8 mouse cellular contexts compared by ENCODE assay signal in genomic region chr19:46396686-46397435, GRCm38 (mm10). TPM values are rescaled to one million over a fixed set of nuclear protein-coding genes. Genes with fewer than 3 reads are reported as not detected.
A peak's percentile ranks its signal among the peaks of the same experiment; 100 is the strongest.
DNase-seq lines count a peak whose midpoint lies in the region; ATAC-seq and TF ChIP-seq lines count a peak whose summit lies in the region.

Sufu (plus strand) TSS chr19:46396896.

- peaks cover 48% of the 10 kb centered on the region for H3K4me1 ChIP-seq in embryonic facial prominence, embryonic 13.5 days
- H3K4me1 ChIP-seq in heart, adult 2 months (ENCODE audit: control insufficient read depth, insufficient read depth, low read length) = peaks cover 13% of the 10 kb centered on the region
- peaks cover 55% of the 10 kb centered on the region for H3K4me1 ChIP-seq in limb, embryonic 13.5 days
- H3K4me1 ChIP-seq in midbrain, embryonic 16.5 days (ENCODE audit: control insufficient read depth, insufficient read depth, low read length) = peaks cover 47% of the 10 kb centered on the region

- peak within 1 kb of the TSS; percentile 88 for H3K4me3 ChIP-seq in embryonic facial prominence, embryonic 13.5 days
- peak within 1 kb of the TSS; percentile 100 for H3K4me3 ChIP-seq in heart, adult 2 months
- H3K4me3 ChIP-seq in limb, embryonic 13.5 days = peak within 1 kb of the TSS; percentile 90
- peak within 1 kb of the TSS; percentile 95 for H3K4me3 ChIP-seq in midbrain, embryonic 16.5 days (ENCODE audit: low read depth, low read length)

- TF ChIP-seq CTCF in heart, adult 2 months (IDR thresholded peaks at IDR 0.05) = peak; percentile 92

- H3K27me3 ChIP-seq in embryonic facial prominence, embryonic 13.5 days = no peaks in the 10 kb centered on the region
- no peaks in the 10 kb centered on the region for H3K27me3 ChIP-seq in heart, adult 2 months (ENCODE audit: control insufficient read depth, insufficient read depth, low read length)
- H3K27me3 ChIP-seq in limb, embryonic 13.5 days = no peaks in the 10 kb centered on the region
- no peaks in the 10 kb centered on the region for H3K27me3 ChIP-seq in midbrain, embryonic 16.5 days (ENCODE audit: control insufficient read depth, insufficient read depth, low read depth, low read length)

- peak; percentile 80 for TF ChIP-seq POLR2A in heart, adult 2 months (IDR thresholded peaks at IDR 0.05; ENCODE audit: insufficient read depth, low read depth, low read length)

- peaks cover 8% of the 10 kb centered on the region for H3K36me3 ChIP-seq in embryonic facial prominence, embryonic 13.5 days
- H3K36me3 ChIP-seq in heart, adult 2 months (ENCODE audit: control insufficient read depth, insufficient read depth, low read length) = peaks cover 5% of the 10 kb centered on the region
- H3K36me3 ChIP-seq in limb, embryonic 13.5 days = peaks cover 9% of the 10 kb centered on the region
- H3K36me3 ChIP-seq in midbrain, embryonic 16.5 days (ENCODE audit: control insufficient read depth, insufficient read depth, low read length) = no peaks in the 10 kb centered on the region

- under 1% methylated on average over 57 of the region's 57 CpGs for WGBS in embryonic facial prominence, embryonic 13.5 days
- under 1% methylated on average over 57 of the region's 57 CpGs for WGBS in heart, adult 2 months
- WGBS in limb, embryonic 13.5 days = under 1% methylated on average over 57 of the region's 57 CpGs
- under 1% methylated on average over 53 of the region's 57 CpGs for WGBS in midbrain, embryonic 16.5 days

- peak; percentile 85 for TF ChIP-seq EP300 in heart, adult 2 months (IDR thresholded peaks at IDR 0.05; ENCODE audit: insufficient read depth, low read depth, low read length)

- peak within 1 kb of the TSS; percentile 89 for H3K27ac ChIP-seq in embryonic facial prominence, embryonic 13.5 days
- peak within 1 kb of the TSS; percentile 91 for H3K27ac ChIP-seq in heart, adult 2 months
- peak within 1 kb of the TSS; percentile 92 for H3K27ac ChIP-seq in limb, embryonic 13.5 days
- H3K27ac ChIP-seq in midbrain, embryonic 16.5 days (ENCODE audit: low read length) = peak within 1 kb of the TSS; percentile 92

- peak within 1 kb of the TSS; percentile 89 for H3K9ac ChIP-seq in embryonic facial prominence, embryonic 13.5 days
- H3K9ac ChIP-seq in heart, adult 2 months (ENCODE audit: low read depth, low read length) = peak within 1 kb of the TSS; percentile 90
- H3K9ac ChIP-seq in limb, embryonic 13.5 days = peak within 1 kb of the TSS; percentile 86
- H3K9ac ChIP-seq in midbrain, embryonic 16.5 days (ENCODE audit: low read depth, low read length) = peak within 1 kb of the TSS; percentile 94

- DNase-seq in 3134 (ENCODE audit: extremely low read depth, insufficient read length, low spot score) = peak; percentile 98
- DNase-seq in adrenal gland, postnatal 36 days = peak; percentile 98
- peak; percentile 97 to 98 for DNase-seq in heart, adult 2 months
- DNase-seq in kidney, adult 8-10 months = peak; percentile 98 to 99
- DNase-seq in spleen, postnatal 10 days (ENCODE audit: low spot score in 2 of 2) = peak; percentile 98

- no peaks in the 10 kb centered on the region for H3K9me3 ChIP-seq in embryonic facial prominence, embryonic 13.5 days
- H3K9me3 ChIP-seq in limb, embryonic 13.5 days = no peaks in the 10 kb centered on the region
- H3K9me3 ChIP-seq in midbrain, embryonic 16.5 days (replicated peaks; ENCODE audit: control insufficient read depth, low read length, poor library complexity, severe bottlenecking) = no peaks in the 10 kb centered on the region

- intact Hi-C loops in heart, adult 2 months (cut with DNase I) = loop anchor here (1.0 to 5.0 kb wide), 4 partner anchors 47 to 175 kb away; partner anchors contain the start of genes Arl3, Cuedc2, Sfxn2 and Trim8

- peak; percentile 89 for ATAC-seq in embryonic facial prominence, embryonic 13.5 days (ENCODE audit: insufficient number of reproducible peaks, insufficient read depth, low FRiP score, low TSS enrichment, low read depth)
- peak; percentile 90 for ATAC-seq in limb, embryonic 13.5 days (ENCODE audit: low FRiP score, low read depth)
- peak; percentile 89 for ATAC-seq in midbrain, embryonic 16.5 days

- H3K4me2 ChIP-seq in embryonic facial prominence, embryonic 13.5 days = peak within 1 kb of the TSS; percentile 94
- H3K4me2 ChIP-seq in limb, embryonic 13.5 days (replicated peaks) = peak within 1 kb of the TSS; percentile 84
- H3K4me2 ChIP-seq in midbrain, embryonic 16.5 days (ENCODE audit: low read length) = peak within 1 kb of the TSS; percentile 94

- H3K79me2 ChIP-seq in heart, adult 2 months (replicated peaks; ENCODE audit: control insufficient read depth, insufficient read depth, low read length) = peaks cover 3% of the 10 kb centered on the region

RNA-seq across cellular contexts. Expression of gene Sufu, which starts in this region (rescaled TPM):
- 10 to 100 TPM; 24.2 to 25.4 TPM for total RNA-seq in adrenal gland, postnatal 36 days (2021)
- polyA plus RNA-seq in embryonic facial prominence, embryonic 13.5 days (2015; fragmentation: Nextera tagmentation; extraction: Ambion mirVana) = 38.5 and 39.3 TPM in 2 replicates
- 10 to 100 TPM; 10.6 to 11.0 TPM for total RNA-seq in heart, adult 2 months (2021)
- polyA plus RNA-seq in heart, adult 2 months (2012; rRNA removed) = 8.7 and 9.0 TPM in 2 replicates
- polyA plus RNA-seq in limb, embryonic 13.5 days (2015; fragmentation: Nextera tagmentation; extraction: Ambion mirVana) = 36.4 and 38.8 TPM in 2 replicates
- polyA plus RNA-seq in midbrain, embryonic 16.5 days (2015; fragmentation: Nextera tagmentation; extraction: Ambion mirVana) = 19.0 and 22.5 TPM in 2 replicates

Comparison
In these comparisons a context has a peak if more than half of its experiments do, and no peak if none do; other contexts are left out.
1. Peak in every context shown above with its lines: DNase-seq, ATAC-seq, H3K4me3 ChIP-seq and H3K27ac ChIP-seq.